Mouse (Mus musculus) left cerebral cortex, postnatal 25 days (tissue): Measurements from ENCODE around the gene Olfr307. TPM values are rescaled to one million over a fixed set of nuclear protein-coding genes. Genes with fewer than 3 reads are reported as not detected.
"Not testable (repeated sequence)": the region's sequence is repeated elsewhere in the genome, so short reads cannot be mapped to it uniquely, and the experiment has no call there.

Experiments
- DNase-seq, 2 experiments: peaks; one replicate each; pipeline ENCODE4 v3.0.0; 2022; ENCODE audit warnings: low spot score in 2 of 2, mixed read lengths in 1 of 2
- intact Hi-C: fragments of 180-260 bp; cut with DNase I; formaldehyde crosslinking; loops from one replicate; pipeline ENCODE4 v1.15.1; 2025
- microRNA-seq, 2 experiments: library from miRNA; unstranded; fragments of <30 nt; microRNA quantifications; one replicate each; pipeline ENCODE4 v1.2.0; 2022
- total RNA-seq, 2 experiments: library from RNA; stranded (reverse); gene quantifications; 2 replicates each; pipeline ENCODE4 v1.2.3; 2021

Olfr307 gene
- total RNA-seq, result not detected

- intact Hi-C loops, result no loop called here
- DNase-seq, result no peak
Measured at GRCm38 (mm10) chr7:86337486-86337885, at the start of gene Olfr307. Gene Olfr307, minus strand, starts transcription at chr7:86337586.

GRCm38 (mm10) chr7:86386558-86386957, 49.2 kb upstream of the Olfr307 start, which contains the start of gene Olfr304:
Gene Olfr304, minus strand, starts transcription at chr7:86386658.
- intact Hi-C loops, result no loop called here
- DNase-seq, result no peak

GRCm38 (mm10) chr7:86385769-86386168, 48.4 kb upstream of the Olfr307 start:
- no peak for DNase-seq
- intact Hi-C loops, result no loop called here

- no peak for DNase-seq
- intact Hi-C loops, result no loop called here
Measured at GRCm38 (mm10) chr7:86366828-86367227, 29.4 kb upstream of the Olfr307 start, which contains the start of gene Olfr305. Gene Olfr305, minus strand, starts transcription at chr7:86366928.

GRCm38 (mm10) chr7:86346296-86346695, 8.9 kb upstream of the Olfr307 start:
- DNase-seq, intact Hi-C loops: not testable (repeated sequence)

- intact Hi-C loops, result no loop called here
- no peak for DNase-seq
Measured at GRCm38 (mm10) chr7:86344253-86344652, 6.9 kb upstream of the Olfr307 start.

- no peak for DNase-seq
- intact Hi-C loops, result no loop called here
Measured at GRCm38 (mm10) chr7:86342881-86343565, 5.6 kb upstream of the Olfr307 start.

- no peak for DNase-seq
- intact Hi-C loops, result no loop called here
Measured at GRCm38 (mm10) chr7:86325530-86325929, 11.9 kb downstream of the Olfr307 start, which contains the start of gene Olfr308. Gene Olfr308, minus strand, starts transcription at chr7:86325630.

GRCm38 (mm10) chr7:86321323-86321722, 16.1 kb downstream of the Olfr307 start:
- intact Hi-C loops, result no loop called here
- no peak for DNase-seq

- DNase-seq, result no peak
- intact Hi-C loops, result no loop called here
Measured at GRCm38 (mm10) chr7:86313608-86314007, 23.8 kb downstream of the Olfr307 start, which contains the start of gene Olfr309. Gene Olfr309, minus strand, starts transcription at chr7:86313708.

Small RNA genes lying within 50 kb of the gene (microRNA-seq; reads per million reads assigned to microRNA genes)
- 0 reads per million in 2 experiments for gene Gm23192

Other genes with a start within 250 kb of the Olfr307 start
- gene Vmn2r75, start 165.8 kb downstream of the Olfr307 start, total RNA-seq, result not detected
- gene Vmn2r76, start 91.3 kb downstream of the Olfr307 start, total RNA-seq, result not detected
- not detected for gene Olfr310, start 60.4 kb downstream of the Olfr307 start, total RNA-seq
- gene Olfr309, start 23.9 kb downstream of the Olfr307 start, total RNA-seq, result not detected
- gene Olfr308, start 12.0 kb downstream of the Olfr307 start, total RNA-seq, result not detected
- gene Olfr305, start 29.3 kb upstream of the Olfr307 start, total RNA-seq, result not detected
- not detected for gene Olfr304, start 49.1 kb upstream of the Olfr307 start, total RNA-seq
- gene Olfr303, start 60.2 kb upstream of the Olfr307 start, total RNA-seq, result not detected
- gene Olfr301, start 66.3 kb upstream of the Olfr307 start, total RNA-seq, result not detected
- not detected for gene Olfr299, start 122.3 kb upstream of the Olfr307 start, total RNA-seq
- not detected for gene Olfr298, start 154.9 kb upstream of the Olfr307 start, total RNA-seq
- not detected for gene Olfr297, start 182.4 kb upstream of the Olfr307 start, total RNA-seq
- not detected for gene Olfr295, start 246.3 kb upstream of the Olfr307 start, total RNA-seq